Mouse (Mus musculus): ENCODE measurements around the gene Ankrd36. TPM values are rescaled to one million over a fixed set of nuclear protein-coding genes. Genes with fewer than 3 reads are reported as not detected.

Ankrd36 gene
- polyA plus RNA-seq (2014; fragmentation: Nextera tagmentation; extraction: Ambion mirVana) = not detected in 2 replicates

- Histone ChIP-seq H3K4me2 (ENCODE audit: low read length) (no peak within 1 kb of the TSS), H3K9me3 (replicated peaks; ENCODE audit: control insufficient read depth, low read length) (no peaks in the 10 kb centered on the region), H3K27ac (ENCODE audit: low read depth, low read length) (no peak within 1 kb of the TSS), H3K9ac (ENCODE audit: low read length) (no peak within 1 kb of the TSS), H3K4me3 (ENCODE audit: low read depth, low read length) (no peak within 1 kb of the TSS), H3K4me1 (ENCODE audit: control insufficient read depth, insufficient read depth, low read length) (no peaks in the 10 kb centered on the region), H3K27me3 (replicated peaks; ENCODE audit: control insufficient read depth, insufficient read depth, low read length) (no peaks in the 10 kb centered on the region), H3K36me3 (ENCODE audit: control insufficient read depth, insufficient read depth, low read length) (no peaks in the 10 kb centered on the region)
- no peak for DNase-seq (ENCODE audit: low spot score)
- 73% methylated on average over 12 of the region's 12 CpGs for WGBS
- no peak for ATAC-seq
These were observed at the start of gene Ankrd36 for GRCm38 (mm10) chr11:5569474-5569873. Gene Ankrd36, plus strand, starts transcription at chr11:5569684.

GRCm38 (mm10) chr11:5520412-5521265 lies 48.8 kb upstream of the Ankrd36 start, which contains the start of gene Xbp1:
Gene Xbp1, plus strand, starts transcription at chr11:5520659.
- Histone ChIP-seq H3K9me3 (replicated peaks; ENCODE audit: control insufficient read depth, low read length) (no peaks in the 10 kb centered on the region), H3K4me3 (ENCODE audit: low read depth, low read length) (peak within 1 kb of the TSS; percentile 99), H3K27ac (ENCODE audit: low read depth, low read length) (peak within 1 kb of the TSS; percentile 90), H3K4me2 (ENCODE audit: low read length) (peak within 1 kb of the TSS; percentile 78), H3K9ac (ENCODE audit: low read length) (peak within 1 kb of the TSS; percentile 97), H3K36me3 (ENCODE audit: control insufficient read depth, insufficient read depth, low read length) (peaks cover 34% of the 10 kb centered on the region), H3K27me3 (replicated peaks; ENCODE audit: control insufficient read depth, insufficient read depth, low read length) (no peaks in the 10 kb centered on the region), H3K4me1 (ENCODE audit: control insufficient read depth, insufficient read depth, low read length) (peaks cover 5% of the 10 kb centered on the region)
- ATAC-seq (peak; percentile 99), DNase-seq (ENCODE audit: low spot score) (peak; percentile 96)
- WGBS = under 1% methylated on average over 72 of the region's 72 CpGs

GRCm38 (mm10) chr11:5521266-5521515 lies 48.3 kb upstream of the Ankrd36 start:
- DNase-seq (ENCODE audit: low spot score) (no peak), ATAC-seq (no peak; the same call in 1 of the 2 replicates)
- peaks cover 39% of the 10 kb centered on the region for H3K36me3 ChIP-seq (ENCODE audit: control insufficient read depth, insufficient read depth, low read length)
- H3K9me3 ChIP-seq (replicated peaks; ENCODE audit: control insufficient read depth, low read length) = no peaks in the 10 kb centered on the region
- H3K4me1 ChIP-seq (ENCODE audit: control insufficient read depth, insufficient read depth, low read length) = peaks cover 5% of the 10 kb centered on the region
- H3K27ac ChIP-seq (ENCODE audit: low read depth, low read length) = peak overlapping the region; percentile 90
- WGBS = 0% methylated on average over 13 of the region's 13 CpGs
- peak overlapping the region; percentile 78 for H3K4me2 ChIP-seq (ENCODE audit: low read length)
- H3K9ac ChIP-seq (ENCODE audit: low read length) = peak overlapping the region; percentile 97
- H3K4me3 ChIP-seq (ENCODE audit: low read depth, low read length) = peak overlapping the region; percentile 99
- H3K27me3 ChIP-seq (replicated peaks; ENCODE audit: control insufficient read depth, insufficient read depth, low read length) = no peaks in the 10 kb centered on the region

- H3K27me3 ChIP-seq (replicated peaks; ENCODE audit: control insufficient read depth, insufficient read depth, low read length) = no peaks in the 10 kb centered on the region
- peak overlapping the region; percentile 78 for H3K4me2 ChIP-seq (ENCODE audit: low read length)
- under 1% methylated on average over 34 of the region's 34 CpGs for WGBS
- H3K9ac ChIP-seq (ENCODE audit: low read length) = peak overlapping the region; percentile 97
- no peaks in the 10 kb centered on the region for H3K9me3 ChIP-seq (replicated peaks; ENCODE audit: control insufficient read depth, low read length)
- peak overlapping the region; percentile 90 for H3K27ac ChIP-seq (ENCODE audit: low read depth, low read length)
- H3K4me3 ChIP-seq (ENCODE audit: low read depth, low read length) = peak overlapping the region; percentile 99
- peak; percentile 69 for DNase-seq (ENCODE audit: low spot score)
- ATAC-seq = peak; percentile 18
- H3K36me3 ChIP-seq (ENCODE audit: control insufficient read depth, insufficient read depth, low read length) = peaks cover 45% of the 10 kb centered on the region
- H3K4me1 ChIP-seq (ENCODE audit: control insufficient read depth, insufficient read depth, low read length) = peaks cover 5% of the 10 kb centered on the region
These were observed 47.8 kb upstream of the Ankrd36 start for GRCm38 (mm10) chr11:5521516-5522291.

GRCm38 (mm10) chr11:5522798-5523415 lies 46.6 kb upstream of the Ankrd36 start:
- ATAC-seq (no peak), DNase-seq (ENCODE audit: low spot score) (no peak)
- no peak overlapping the region for H3K27ac ChIP-seq (ENCODE audit: low read depth, low read length)
- WGBS = 89% methylated on average over 11 of the region's 11 CpGs
- H3K27me3 ChIP-seq (replicated peaks; ENCODE audit: control insufficient read depth, insufficient read depth, low read length) = no peaks in the 10 kb centered on the region
- no peaks in the 10 kb centered on the region for H3K9me3 ChIP-seq (replicated peaks; ENCODE audit: control insufficient read depth, low read length)
- H3K4me2 ChIP-seq (ENCODE audit: low read length) = peak overlapping the region; percentile 78; the same call in 1 of the 2 replicates
- H3K4me1 ChIP-seq (ENCODE audit: control insufficient read depth, insufficient read depth, low read length) = peaks cover 5% of the 10 kb centered on the region
- no peak overlapping the region for H3K9ac ChIP-seq (ENCODE audit: low read length)
- no peak overlapping the region for H3K4me3 ChIP-seq (ENCODE audit: low read depth, low read length)
- H3K36me3 ChIP-seq (ENCODE audit: control insufficient read depth, insufficient read depth, low read length) = peaks cover 56% of the 10 kb centered on the region

GRCm38 (mm10) chr11:5525418-5525817 lies 44.1 kb upstream of the Ankrd36 start:
- no peak overlapping the region for H3K4me2 ChIP-seq (ENCODE audit: low read length)
- 93% methylated on average over 4 of the region's 4 CpGs for WGBS
- DNase-seq (ENCODE audit: low spot score) (no peak), ATAC-seq (no peak)
- no peaks in the 10 kb centered on the region for H3K27me3 ChIP-seq (replicated peaks; ENCODE audit: control insufficient read depth, insufficient read depth, low read length)
- H3K4me1 ChIP-seq (ENCODE audit: control insufficient read depth, insufficient read depth, low read length) = peaks cover 5% of the 10 kb centered on the region
- H3K27ac ChIP-seq (ENCODE audit: low read depth, low read length) = no peak overlapping the region
- H3K36me3 ChIP-seq (ENCODE audit: control insufficient read depth, insufficient read depth, low read length) = peaks cover 78% of the 10 kb centered on the region
- H3K9me3 ChIP-seq (replicated peaks; ENCODE audit: control insufficient read depth, low read length) = no peaks in the 10 kb centered on the region
- H3K4me3 ChIP-seq (ENCODE audit: low read depth, low read length) = no peak overlapping the region
- H3K9ac ChIP-seq (ENCODE audit: low read length) = no peak overlapping the region

GRCm38 (mm10) chr11:5526573-5527439 lies 42.7 kb upstream of the Ankrd36 start:
- no peak for ATAC-seq
- DNase-seq (ENCODE audit: low spot score) = no peak
- Histone ChIP-seq H3K9me3 (replicated peaks; ENCODE audit: control insufficient read depth, low read length) (no peaks in the 10 kb centered on the region), H3K9ac (ENCODE audit: low read length) (no peak overlapping the region), H3K27me3 (replicated peaks; ENCODE audit: control insufficient read depth, insufficient read depth, low read length) (no peaks in the 10 kb centered on the region), H3K27ac (ENCODE audit: low read depth, low read length) (no peak overlapping the region), H3K4me1 (ENCODE audit: control insufficient read depth, insufficient read depth, low read length) (peaks cover 5% of the 10 kb centered on the region), H3K36me3 (ENCODE audit: control insufficient read depth, insufficient read depth, low read length) (peaks cover 92% of the 10 kb centered on the region), H3K4me3 (ENCODE audit: low read depth, low read length) (no peak overlapping the region), H3K4me2 (ENCODE audit: low read length) (no peak overlapping the region)
- 92% methylated on average over 7 of the region's 7 CpGs for WGBS

GRCm38 (mm10) chr11:5527865-5528523 lies 41.5 kb upstream of the Ankrd36 start:
- WGBS = 81% methylated on average over 5 of the region's 5 CpGs
- ATAC-seq (no peak), DNase-seq (ENCODE audit: low spot score) (no peak)
- H3K4me2 ChIP-seq (ENCODE audit: low read length) = no peak overlapping the region
- H3K9me3 ChIP-seq (replicated peaks; ENCODE audit: control insufficient read depth, low read length) = no peaks in the 10 kb centered on the region
- H3K4me3 ChIP-seq (ENCODE audit: low read depth, low read length) = no peak overlapping the region
- no peak overlapping the region for H3K27ac ChIP-seq (ENCODE audit: low read depth, low read length)
- peaks cover 96% of the 10 kb centered on the region for H3K36me3 ChIP-seq (ENCODE audit: control insufficient read depth, insufficient read depth, low read length)
- H3K27me3 ChIP-seq (replicated peaks; ENCODE audit: control insufficient read depth, insufficient read depth, low read length) = no peaks in the 10 kb centered on the region
- H3K9ac ChIP-seq (ENCODE audit: low read length) = no peak overlapping the region
- no peaks in the 10 kb centered on the region for H3K4me1 ChIP-seq (ENCODE audit: control insufficient read depth, insufficient read depth, low read length)

Measured in forebrain, embryonic 14.5 days (tissue).